Mouse (Mus musculus) liver, adult 2 months (tissue): ENCODE data around the gene Olfr747. TPM values are rescaled to one million over a fixed set of nuclear protein-coding genes. Genes with fewer than 3 reads are reported as not detected.
"Not testable (repeated sequence)": the region's sequence is repeated elsewhere in the genome, so short reads cannot be mapped to it uniquely, and the experiment has no call there.

ENCODE experiments used
- DNase-seq: peaks from one replicate; pipeline ENCODE4 v3.0.0-alpha.2; 2011; ENCODE audit warnings: low read depth, low spot score; ENCODE audit errors: extremely low read depth
- H3K27ac ChIP-seq: fragments of 200-500 bp; replicated peaks from 2 replicates; pipeline ENCODE4 v1.5.1; 2012; ENCODE audit warnings: low read depth, mild to moderate bottlenecking, control low read depth, inconsistent platforms, low read length; ENCODE audit not compliant: insufficient read depth
- H3K27me3 ChIP-seq: fragments of 200-500 bp; 2 replicates; pipeline ENCODE4 v1.6.1; 2012; ENCODE audit warnings: mild to moderate bottlenecking, moderate library complexity, low read length, inconsistent platforms; ENCODE audit not compliant: control insufficient read depth, insufficient read depth
- H3K36me3 ChIP-seq: fragments of 200-500 bp; 2 replicates; pipeline ENCODE4 v1.6.1; 2012; ENCODE audit warnings: low read length, inconsistent platforms; ENCODE audit not compliant: control insufficient read depth, insufficient read depth
- H3K4me1 ChIP-seq: fragments of 200-500 bp; 2 replicates; pipeline ENCODE4 v1.6.1; 2011; ENCODE audit warnings: low read length; ENCODE audit not compliant: control insufficient read depth, insufficient read depth
- H3K4me3 ChIP-seq: fragments of 200-500 bp; 2 replicates; pipeline ENCODE4 v1.5.1; 2011; ENCODE audit warnings: low read depth, mild to moderate bottlenecking, control low read depth, low read length, moderate library complexity; ENCODE audit not compliant: insufficient read depth
- H3K79me2 ChIP-seq: fragments of 200-500 bp; 2 replicates; pipeline ENCODE4 v1.6.1; 2012; ENCODE audit warnings: inconsistent platforms, mild to moderate bottlenecking, low read length, moderate library complexity; ENCODE audit not compliant: control insufficient read depth, insufficient read depth
- H3K9ac ChIP-seq: fragments of 200-500 bp; 2 replicates; pipeline ENCODE4 v1.6.1; 2012; ENCODE audit warnings: low read depth, mild to moderate bottlenecking, control low read depth, inconsistent platforms, low read length
- CTCF ChIP-seq: fragments of 200-500 bp; IDR thresholded peaks from 2 replicates; pipeline ENCODE4 v1.5.1; 2011; ENCODE audit warnings: low read depth, low read length, control low read depth
- POLR2A ChIP-seq: fragments of 200-500 bp; IDR thresholded peaks from 2 replicates; pipeline ENCODE4 v1.6.1; 2011; ENCODE audit warnings: low read length, control low read depth; ENCODE audit not compliant: insufficient read depth; ENCODE audit errors: extremely low read depth
- WGBS: fragments of 180-500 bp; shearing (Covaris S2); methylation state at CpG from one replicate; pipeline ENCODE4 v1.1.7; 2018; 5-methylcytosine and 5-hydroxymethylcytosine counted together
- polyA plus RNA-seq: library from polyadenylated mRNA; depleted of rRNA; stranded (reverse); fragments of >200 nt; gene quantifications from 2 replicates; pipeline ENCODE4 v1.2.3, GENCODE M21; 2012; rRNA removed
- total RNA-seq: library from RNA; depleted of rRNA; stranded (reverse); fragments of >200 nt; gene quantifications from 2 replicates; pipeline ENCODE4 v1.2.3, GENCODE M21; 2014; rRNA removed

The Olfr747 gene
- total RNA-seq: not detected in 2 replicates
- polyA plus RNA-seq: not detected in 2 replicates

- Histone ChIP-seq H3K27me3 (no peaks in the 10 kb centered on the region), H3K27ac (no peak within 1 kb of the TSS), H3K4me1 (no peaks in the 10 kb centered on the region), H3K4me3 (no peak within 1 kb of the TSS), H3K36me3 (no peaks in the 10 kb centered on the region), H3K9ac (no peak within 1 kb of the TSS), H3K79me2 (no peaks in the 10 kb centered on the region)
- 87% methylated on average over 3 of the region's 3 CpGs for WGBS
- no peak for TF ChIP-seq CTCF
- TF ChIP-seq POLR2A: no peak
- no peak for DNase-seq
These were observed at the start of gene Olfr747 for GRCm38 (mm10) chr14:50693106-50693505. TSS of gene Olfr747 (minus strand) at chr14:50693206.

- no peaks in the 10 kb centered on the region for H3K4me1 ChIP-seq
- no peak overlapping the region for H3K27ac ChIP-seq
- no peak for TF ChIP-seq POLR2A
- TF ChIP-seq CTCF: no peak
- H3K4me3 ChIP-seq: no peak overlapping the region
- WGBS: 76% methylated on average over 2 of the region's 2 CpGs
- H3K79me2 ChIP-seq: no peaks in the 10 kb centered on the region
- H3K9ac ChIP-seq: no peak overlapping the region
- H3K36me3 ChIP-seq: no peaks in the 10 kb centered on the region
- DNase-seq: no peak
- H3K27me3 ChIP-seq: no peaks in the 10 kb centered on the region
These were observed 48.6 kb upstream of the Olfr747 start for GRCm38 (mm10) chr14:50741584-50741983.

DNA sequence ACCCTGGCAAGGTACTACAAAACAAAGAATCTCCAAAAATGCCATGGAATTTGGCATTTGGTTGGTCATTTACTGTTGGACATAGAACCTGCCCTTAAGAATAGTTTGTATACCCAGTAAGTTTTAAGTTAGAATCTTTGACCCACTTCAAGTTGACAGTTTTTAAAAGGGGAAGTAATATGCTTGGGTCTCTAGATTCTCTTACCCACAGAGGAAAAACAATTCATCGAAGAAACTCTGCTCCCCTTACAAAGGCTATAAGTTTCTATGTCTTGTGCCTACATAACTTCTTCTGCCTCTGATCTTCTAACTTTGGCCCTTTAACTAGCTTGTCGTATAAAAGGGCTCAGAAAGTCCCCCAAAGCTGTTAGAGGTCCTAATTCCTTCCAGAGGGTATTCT, 47.3 kb upstream of the Olfr747 start:
- no peak for TF ChIP-seq POLR2A
- no peak for TF ChIP-seq CTCF

DNA sequence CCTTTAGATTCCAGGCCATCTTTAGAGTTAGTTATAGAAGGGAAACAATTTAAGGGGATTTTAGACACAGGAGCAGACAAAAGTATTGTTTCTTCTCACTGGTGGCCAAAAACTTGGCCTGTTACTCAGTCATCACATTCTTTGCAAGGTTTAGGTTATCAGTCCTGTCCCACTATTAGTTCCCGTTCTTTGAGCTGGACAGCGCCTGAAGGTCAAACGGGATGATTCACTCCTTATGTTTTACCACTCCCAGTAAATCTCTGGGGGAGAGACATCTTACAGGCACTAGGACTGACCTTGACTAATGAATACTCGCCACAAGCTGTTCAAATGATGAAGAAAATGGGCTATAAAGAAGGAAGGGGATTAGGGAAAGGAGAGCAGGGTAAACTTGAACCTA, 29.4 kb upstream of the Olfr747 start:
- H3K9ac ChIP-seq, H3K4me1 ChIP-seq, H3K79me2 ChIP-seq, H3K27me3 ChIP-seq, DNase-seq, H3K4me3 ChIP-seq, H3K27ac ChIP-seq, H3K36me3 ChIP-seq: not testable (repeated sequence)
- WGBS: 77% methylated on average over 4 of the region's 4 CpGs

More for the DNA sequence above, 47.3 kb upstream of the Olfr747 start:
- 60% methylated on average over 2 of the region's 2 CpGs for WGBS
- no peaks in the 10 kb centered on the region for H3K4me1 ChIP-seq
- H3K9ac ChIP-seq: no peak overlapping the region
- H3K4me3 ChIP-seq: no peak overlapping the region
- H3K79me2 ChIP-seq: no peaks in the 10 kb centered on the region
- DNase-seq: no peak
- H3K27ac ChIP-seq: no peak overlapping the region
- no peaks in the 10 kb centered on the region for H3K27me3 ChIP-seq
- H3K36me3 ChIP-seq: no peaks in the 10 kb centered on the region

DNA sequence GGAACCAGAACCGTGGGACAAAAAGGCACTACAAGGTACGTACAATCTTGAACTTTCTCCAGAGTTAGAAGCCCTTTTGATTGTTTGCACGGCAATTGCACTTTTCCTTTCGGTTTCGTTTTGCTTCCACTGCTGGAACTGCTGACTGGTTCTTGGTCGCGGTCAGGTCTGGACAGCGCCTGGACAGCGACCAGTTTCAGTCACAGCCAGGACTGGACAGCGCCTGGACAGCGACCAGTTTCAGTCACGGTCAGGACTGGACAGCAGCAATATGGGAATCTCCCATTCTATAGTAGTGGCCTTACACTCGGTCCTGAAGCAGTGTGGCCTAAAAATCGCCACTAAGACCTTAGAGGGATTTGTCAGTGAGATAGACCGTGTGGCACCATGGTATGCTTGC, 26.9 kb upstream of the Olfr747 start:
- not testable (repeated sequence) for H3K4me1 ChIP-seq, H3K36me3 ChIP-seq, H3K79me2 ChIP-seq, DNase-seq, H3K4me3 ChIP-seq, H3K27ac ChIP-seq, H3K9ac ChIP-seq, H3K27me3 ChIP-seq
- 91% methylated on average over 15 of the region's 15 CpGs for WGBS

DNA sequence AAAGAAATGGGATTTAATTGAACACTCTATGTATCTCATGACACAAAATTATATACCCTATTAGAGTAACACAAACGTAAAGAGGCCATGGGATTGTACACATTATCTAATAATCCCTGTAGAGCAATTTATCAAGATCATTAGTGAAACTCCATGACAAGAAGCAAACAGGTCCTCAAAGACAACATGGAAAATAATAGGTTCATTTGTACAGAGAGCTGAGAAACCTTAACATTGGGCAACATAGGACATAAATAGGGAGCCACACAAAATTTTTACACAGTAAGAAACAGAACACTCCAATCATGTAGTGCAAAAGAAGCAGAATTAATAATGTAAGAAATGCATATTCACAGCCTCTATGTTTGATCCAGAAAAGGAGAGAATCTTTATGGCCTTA, 14.1 kb upstream of the Olfr747 start, which contains the start of gene Olfr748:
TSS of gene Olfr748 (plus strand) at position 301 of the 400 bp plus-strand sequence.
- TF ChIP-seq POLR2A (no peak), CTCF (no peak)
- WGBS: 52% methylated on average over 1 of the region's 1 CpGs
- H3K27me3 ChIP-seq: no peaks in the 10 kb centered on the region
- H3K36me3 ChIP-seq: no peaks in the 10 kb centered on the region
- H3K27ac ChIP-seq: no peak within 1 kb of the TSS
- no peak within 1 kb of the TSS for H3K4me3 ChIP-seq
- H3K4me1 ChIP-seq: no peaks in the 10 kb centered on the region
- no peaks in the 10 kb centered on the region for H3K79me2 ChIP-seq
- no peak for DNase-seq
- H3K9ac ChIP-seq: no peak within 1 kb of the TSS
